Mouse (Mus musculus) liver, adult (tissue): Measurements from ENCODE around the gene Reep6.

ENCODE experiments used
- GATA4 ChIP-seq: IDR thresholded peaks from 2 replicates; pipeline ENCODE4 v1.6.1; 2014; ENCODE audit warnings: mild to moderate bottlenecking, low read length; ENCODE audit not compliant: insufficient replicate concordance

Reep6 gene

DNA sequence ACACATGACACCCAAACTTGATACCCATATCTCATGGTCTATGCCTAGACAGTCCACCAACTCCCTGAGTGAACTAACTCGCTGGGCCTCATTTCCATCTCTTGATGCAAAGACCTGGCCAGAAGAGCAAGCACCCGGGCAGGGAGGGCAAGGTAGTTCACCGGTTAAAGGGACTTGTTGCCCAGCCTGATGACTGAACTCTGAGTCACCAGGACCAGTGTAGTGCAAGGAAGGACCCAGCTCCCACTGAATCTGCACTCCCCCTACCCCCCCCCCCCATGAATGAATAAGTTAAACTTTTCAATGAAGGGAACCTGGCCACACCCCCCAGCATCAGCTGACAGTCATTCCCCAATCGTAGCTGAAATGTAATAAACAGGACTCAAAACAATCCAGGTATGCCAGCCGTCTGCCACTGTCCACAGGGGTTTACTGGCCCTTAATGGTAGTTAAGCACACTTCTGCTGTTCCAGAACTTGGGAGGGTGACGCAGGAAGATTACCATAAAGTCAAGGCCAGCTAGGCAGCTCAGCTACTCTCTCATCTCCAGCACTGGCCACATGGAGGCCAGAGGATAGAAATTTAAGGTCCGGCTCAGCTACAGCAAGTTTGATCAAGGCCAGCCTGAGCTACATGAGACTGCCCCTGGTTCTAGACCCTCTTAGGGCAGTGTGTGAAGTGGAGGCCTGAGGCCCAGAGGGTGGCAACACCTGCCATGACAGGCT, 53.0 kb downstream of the Reep6 start:
- no peak for TF ChIP-seq GATA4

DNA sequence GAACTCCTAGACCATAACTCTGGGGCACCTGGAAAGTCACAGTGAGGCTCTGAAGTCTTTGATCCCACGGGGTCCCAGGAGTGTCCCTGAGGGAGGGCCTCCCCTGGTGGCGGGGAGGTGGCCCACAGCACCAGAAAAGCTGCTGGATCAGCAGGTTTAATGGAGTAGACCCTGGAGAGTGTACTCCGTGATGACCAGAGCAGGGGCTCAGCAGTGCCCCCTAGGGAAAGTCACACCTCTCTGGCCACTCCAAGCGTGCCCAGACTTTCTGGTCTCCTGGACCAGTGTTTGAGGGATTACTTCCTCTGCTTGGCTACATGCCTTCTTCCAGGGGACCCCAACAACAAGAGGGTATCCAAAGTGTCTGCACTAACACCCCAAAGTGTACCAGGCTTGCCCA, 53.7 kb downstream of the Reep6 start:
- TF ChIP-seq GATA4: no peak

DNA sequence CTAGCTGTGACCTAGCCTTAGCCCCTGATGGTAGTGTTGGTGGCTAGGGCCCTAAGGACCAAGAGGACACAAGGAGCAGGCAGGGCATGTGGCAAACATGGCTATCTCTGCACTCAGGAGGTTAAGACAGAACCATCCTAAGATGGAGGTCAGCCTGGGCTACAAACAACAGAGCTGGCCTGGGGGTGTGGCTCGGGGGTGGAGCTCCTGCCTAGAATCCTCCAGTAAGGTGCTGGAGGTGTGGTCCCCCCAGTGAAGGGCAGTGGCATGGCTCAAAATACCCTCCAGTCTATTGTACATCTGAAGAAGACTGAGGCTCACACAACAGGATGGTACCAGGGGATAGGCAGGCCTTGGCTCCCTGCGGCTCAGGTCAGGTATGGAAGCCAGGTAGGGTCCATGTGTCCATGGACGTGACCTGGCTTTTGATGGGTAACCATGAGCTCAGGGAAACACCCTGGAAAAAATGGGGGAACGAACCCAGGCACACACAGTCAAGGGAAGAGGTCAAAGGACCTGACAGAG, 54.4 kb downstream of the Reep6 start:
- TF ChIP-seq GATA4: no peak

DNA sequence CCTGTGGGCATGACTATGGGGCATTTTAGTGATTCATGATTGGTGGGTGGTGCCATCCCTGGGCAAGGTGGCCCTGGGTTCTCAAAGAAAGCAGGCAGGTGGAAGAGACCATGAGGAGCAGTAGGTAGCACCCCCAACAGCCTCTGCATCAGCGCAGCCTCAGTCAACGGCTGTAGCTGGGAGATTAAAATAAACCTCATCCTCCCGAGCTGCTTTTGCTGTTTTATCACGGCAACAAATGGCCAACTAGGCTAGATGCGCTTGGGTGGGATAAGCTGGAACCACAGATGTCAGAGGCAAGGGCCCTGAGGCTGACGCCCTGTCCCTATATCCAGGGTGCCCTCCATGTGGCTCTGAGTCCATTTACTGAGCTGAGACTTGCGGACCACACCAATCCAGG, 55.0 kb downstream of the Reep6 start:
- no peak for TF ChIP-seq GATA4

DNA sequence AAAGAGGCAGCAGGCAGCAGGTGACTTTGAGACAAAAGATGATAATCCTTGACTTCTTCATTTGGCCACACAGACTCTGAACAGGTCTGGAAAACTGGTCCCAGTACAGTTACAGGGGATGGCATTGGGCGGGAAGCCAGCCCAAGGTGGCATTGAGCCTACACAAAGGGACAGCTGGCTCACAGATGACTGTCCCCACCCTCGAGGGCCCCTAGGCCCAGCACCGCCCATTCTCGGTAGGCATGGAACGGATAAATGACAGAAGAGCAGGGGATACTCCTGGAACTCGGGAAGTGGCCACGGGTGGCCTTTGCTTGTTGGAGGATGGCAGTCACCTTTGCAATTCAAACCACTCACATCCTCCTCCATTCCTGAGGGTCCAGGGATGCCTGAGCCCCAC, 55.6 kb downstream of the Reep6 start:
- no peak for TF ChIP-seq GATA4
